In genomic region chr2:153853544-153853943, GRCm38 (mm10) we compare ENCODE assay signal across 32 mouse cellular contexts. TPM values are rescaled to one million over a fixed set of nuclear protein-coding genes. Genes with fewer than 3 reads are reported as not detected.
A peak's percentile ranks its signal among the peaks of the same experiment; 100 is the strongest.
DNase-seq lines count a peak whose midpoint lies in the region; ATAC-seq lines count a peak whose summit lies in the region.
"Had no signal": no experiment of that assay in that cellular context is flagged by ENCODE, and none has a peak within 500 bp of the region (broad histone marks: within the 10 kb centered on the region; RNA-seq: fewer than 3 reads in every experiment).

No protein-coding gene starts in this region.

- H3K9me3 ChIP-seq in limb, embryonic 13.5 days: peaks cover 6% of the 10 kb centered on the region; the same call in 1 of the 2 replicates
- no peaks in the 10 kb centered on the region for H3K9me3 ChIP-seq in limb, embryonic 10.5 days (replicated peaks)
- no peaks in the 10 kb centered on the region for H3K9me3 ChIP-seq in embryonic facial prominence, embryonic 12.5 days
- H3K9me3 ChIP-seq: forebrain, embryonic 15.5 days; heart, embryonic 13.5 days; hindbrain, embryonic 12.5 days; midbrain, embryonic 12.5 days had no signal

- H3K4me2 ChIP-seq in limb, embryonic 13.5 days (replicated peaks): no peak overlapping the region
- no peak overlapping the region for H3K4me2 ChIP-seq in embryonic facial prominence, embryonic 12.5 days (replicated peaks)
- H3K4me2 ChIP-seq: forebrain, embryonic 15.5 days; heart, embryonic 13.5 days; hindbrain, embryonic 12.5 days; liver, embryonic 11.5 days; midbrain, embryonic 12.5 days had no signal

- ATAC-seq in limb, embryonic 13.5 days (ENCODE audit: low FRiP score, low read depth): peak; percentile 50; the same call in 1 of the 2 replicates
- ATAC-seq in embryonic facial prominence, embryonic 12.5 days (ENCODE audit: insufficient number of reproducible peaks, insufficient read depth, low FRiP score, low TSS enrichment): peak; percentile 61; the same call in 1 of the 2 replicates
- ATAC-seq: CD4-positive, CD25-positive, alpha-beta regulatory T cell, adult 4 months; forebrain, embryonic 15.5 days; liver, postnatal 0 days; lung, postnatal 0 days had no signal

- H3K4me3 ChIP-seq in limb, embryonic 13.5 days: no peak overlapping the region
- H3K4me3 ChIP-seq in limb, embryonic 10.5 days: no peak overlapping the region
- H3K4me3 ChIP-seq in embryonic facial prominence, embryonic 12.5 days: no peak overlapping the region
- H3K4me3 ChIP-seq: forebrain, embryonic 15.5 days; heart, embryonic 13.5 days; hindbrain, embryonic 12.5 days; midbrain, embryonic 12.5 days had no signal

- H3K27ac ChIP-seq in limb, embryonic 13.5 days: no peak overlapping the region
- H3K27ac ChIP-seq in limb, embryonic 10.5 days: no peak overlapping the region
- H3K27ac ChIP-seq in embryonic facial prominence, embryonic 12.5 days: no peak overlapping the region
- H3K27ac ChIP-seq: forebrain, embryonic 15.5 days; heart, embryonic 13.5 days; hindbrain, embryonic 12.5 days; midbrain, embryonic 12.5 days had no signal

- H3K9ac ChIP-seq in limb, embryonic 13.5 days: no peak overlapping the region
- H3K9ac ChIP-seq in embryonic facial prominence, embryonic 12.5 days: no peak overlapping the region
- H3K9ac ChIP-seq: forebrain, embryonic 15.5 days; heart, embryonic 13.5 days; hindbrain, embryonic 12.5 days; liver, postnatal 0 days; midbrain, embryonic 12.5 days had no signal

- peak; percentile 11 for DNase-seq in embryo, embryonic 9.5 days (ENCODE audit: extremely low spot score)
- DNase-seq in embryo, embryonic 10 days (ENCODE audit: low spot score): no peak
- no peak for DNase-seq in limb, embryonic 10.5 days (ENCODE audit: low spot score)
- peak; percentile 55 for DNase-seq in retina, adult 2 months (ENCODE audit: low read depth, low spot score)
- no peak for DNase-seq in layer of hippocampus, adult 9-10 months (ENCODE audit: low spot score)
- no peak for DNase-seq in left cerebral cortex, postnatal 25 days (ENCODE audit: low spot score in 2 of 2)
- DNase-seq: adrenal gland, postnatal 14 days; gastrocnemius, postnatal 10 days; heart, postnatal 14 days; kidney, adult 11 months; kidney, postnatal 4 days; layer of hippocampus, adult 9-11 months; liver, postnatal 0 days; right cerebral cortex, postnatal 25 days; spleen, adult 18-20 months; thymus, adult 18-20 months; thymus, postnatal 4 days had no signal

- WGBS in limb, embryonic 13.5 days: 15% methylated on average over 5 of the region's 5 CpGs
- 29% methylated on average over 5 of the region's 5 CpGs for WGBS in limb, embryonic 10.5 days
- WGBS in embryonic facial prominence, embryonic 12.5 days: 15% methylated on average over 5 of the region's 5 CpGs

- intact Hi-C loops in left cerebral cortex, postnatal 25 days (cut with DNase I): no loop called here

- no peaks in the 10 kb centered on the region for H3K4me1 ChIP-seq in limb, embryonic 13.5 days
- 0 out of 2 replicates have a peak, but pooled peaks cover 4% of the 10 kb centered on the region for H3K4me1 ChIP-seq in limb, embryonic 10.5 days
- H3K4me1 ChIP-seq in embryonic facial prominence, embryonic 12.5 days: no peaks in the 10 kb centered on the region
- H3K4me1 ChIP-seq: forebrain, embryonic 15.5 days; heart, embryonic 13.5 days; hindbrain, embryonic 12.5 days had no signal

- no peaks in the 10 kb centered on the region for H3K36me3 ChIP-seq in limb, embryonic 13.5 days
- H3K36me3 ChIP-seq in limb, embryonic 10.5 days: no peaks in the 10 kb centered on the region
- no peaks in the 10 kb centered on the region for H3K36me3 ChIP-seq in embryonic facial prominence, embryonic 12.5 days
- H3K36me3 ChIP-seq: forebrain, embryonic 15.5 days; heart, embryonic 13.5 days; hindbrain, embryonic 12.5 days; midbrain, embryonic 12.5 days had no signal

- no peaks in the 10 kb centered on the region for H3K27me3 ChIP-seq in limb, embryonic 13.5 days
- no peaks in the 10 kb centered on the region for H3K27me3 ChIP-seq in limb, embryonic 10.5 days (ENCODE audit: low read depth, poor library complexity, severe bottlenecking)
- H3K27me3 ChIP-seq in embryonic facial prominence, embryonic 12.5 days: no peaks in the 10 kb centered on the region
- H3K27me3 ChIP-seq: forebrain, embryonic 15.5 days; hindbrain, embryonic 12.5 days had no signal

RNA-seq across cellular contexts. Expression of gene Sun5, which starts 17.3 kb away (rescaled TPM):
- not detected in 2 replicates for polyA plus RNA-seq in limb, embryonic 13.5 days (2015; fragmentation: Nextera tagmentation; extraction: Ambion mirVana)
- polyA plus RNA-seq in limb, embryonic 10.5 days (2016; fragmentation: Nextera tagmentation; extraction: Ambion mirVana): not detected in 2 replicates
- polyA plus RNA-seq in embryonic facial prominence, embryonic 12.5 days (2016; fragmentation: Nextera tagmentation; extraction: Ambion mirVana): not detected in 2 replicates
- not detected for total RNA-seq in left cerebral cortex, postnatal 25 days (2021)
- total RNA-seq: adrenal gland, postnatal 14 days; gastrocnemius, postnatal 10 days; granulocyte monocyte progenitor cell, adult 5-6 weeks; heart, postnatal 14 days; left cerebral cortex, adult 18-20 months; left cerebral cortex, postnatal 36 days had no signal
- polyA plus RNA-seq: CD4-positive, CD25-positive, alpha-beta regulatory T cell, adult 4 months; cortical plate, adult 2 months; forebrain, embryonic 15.5 days; heart, embryonic 13.5 days; hindbrain, embryonic 12.5 days; kidney, embryonic 16.5 days; liver, embryonic 11.5 days; liver, postnatal 0 days; lung, postnatal 0 days; midbrain, embryonic 12.5 days; neural tube, embryonic 14.5 days had no signal

RNA-seq across cellular contexts. Expression of gene Bpifb2, which starts 21.3 kb away (rescaled TPM):
- not detected in 2 replicates for polyA plus RNA-seq in limb, embryonic 13.5 days (2015; fragmentation: Nextera tagmentation; extraction: Ambion mirVana)
- polyA plus RNA-seq in limb, embryonic 10.5 days (2016; fragmentation: Nextera tagmentation; extraction: Ambion mirVana): not detected in 2 replicates
- not detected in 2 replicates for polyA plus RNA-seq in embryonic facial prominence, embryonic 12.5 days (2016; fragmentation: Nextera tagmentation; extraction: Ambion mirVana)
- not detected for total RNA-seq in left cerebral cortex, postnatal 25 days (2021)
- total RNA-seq: adrenal gland, postnatal 14 days; gastrocnemius, postnatal 10 days; granulocyte monocyte progenitor cell, adult 5-6 weeks; heart, postnatal 14 days; left cerebral cortex, adult 18-20 months; left cerebral cortex, postnatal 36 days had no signal
- polyA plus RNA-seq: CD4-positive, CD25-positive, alpha-beta regulatory T cell, adult 4 months; cortical plate, adult 2 months; forebrain, embryonic 15.5 days; hindbrain, embryonic 12.5 days; kidney, embryonic 16.5 days; liver, embryonic 11.5 days; liver, postnatal 0 days; lung, postnatal 0 days; midbrain, embryonic 12.5 days; neural tube, embryonic 14.5 days had no signal

RNA-seq across cellular contexts. Expression of gene Bpifb6, which starts 46.6 kb away (rescaled TPM):
- not detected in 2 replicates for polyA plus RNA-seq in limb, embryonic 13.5 days (2015; fragmentation: Nextera tagmentation; extraction: Ambion mirVana)
- polyA plus RNA-seq in limb, embryonic 10.5 days (2016; fragmentation: Nextera tagmentation; extraction: Ambion mirVana): not detected in 2 replicates
- polyA plus RNA-seq in embryonic facial prominence, embryonic 12.5 days (2016; fragmentation: Nextera tagmentation; extraction: Ambion mirVana): not detected in 2 replicates
- total RNA-seq in left cerebral cortex, postnatal 25 days (2021): not detected
- total RNA-seq: gastrocnemius, postnatal 10 days; granulocyte monocyte progenitor cell, adult 5-6 weeks; heart, postnatal 14 days; left cerebral cortex, adult 18-20 months; left cerebral cortex, postnatal 36 days had no signal
- polyA plus RNA-seq: CD4-positive, CD25-positive, alpha-beta regulatory T cell, adult 4 months; cortical plate, adult 2 months; forebrain, embryonic 15.5 days; heart, embryonic 13.5 days; hindbrain, embryonic 12.5 days; kidney, embryonic 16.5 days; liver, embryonic 11.5 days; liver, postnatal 0 days; lung, postnatal 0 days; midbrain, embryonic 12.5 days; neural tube, embryonic 14.5 days had no signal

Comparison
In these comparisons a context has a peak if more than half of its experiments do, and no peak if none do; other contexts are left out.
1. DNase-seq: peak in embryo, embryonic 9.5 days (single experiment) and retina, adult 2 months (single experiment); none in embryo, embryonic 10 days (single experiment), limb, embryonic 10.5 days (single experiment), layer of hippocampus, adult 9-10 months (single experiment) and left cerebral cortex, postnatal 25 days (0 of 2).